Mouse (Mus musculus): ENCODE data around the gene Gm4133.
"Not testable (repeated sequence)": the region's sequence is repeated elsewhere in the genome, so short reads cannot be mapped to it uniquely, and the experiment has no call there.

The Gm4133 gene

DNA sequence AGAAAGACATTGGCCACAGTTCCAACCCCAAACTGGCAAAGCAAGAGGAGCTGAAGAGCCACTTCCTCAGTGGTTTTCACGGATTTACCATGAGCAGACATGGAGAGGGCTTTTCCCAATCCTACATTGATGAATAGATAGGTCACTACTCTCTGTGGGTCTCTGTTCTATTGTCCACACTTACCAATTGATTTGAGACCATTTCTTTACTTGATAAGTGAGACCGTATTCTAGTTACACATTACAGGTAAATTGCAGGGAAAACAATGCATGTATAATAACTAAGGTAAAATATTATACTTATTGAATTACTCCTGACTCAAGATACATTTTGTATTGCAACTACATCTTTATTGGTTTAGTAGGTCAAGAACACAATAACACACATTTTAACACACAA lies at the start of gene Gm4133:
Gene Gm4133, minus strand, starts transcription at position 101 of the 400 bp plus-strand sequence.
- not testable (repeated sequence) for DNase-seq (ENCODE audit: extremely low read depth, low read depth)

DNA sequence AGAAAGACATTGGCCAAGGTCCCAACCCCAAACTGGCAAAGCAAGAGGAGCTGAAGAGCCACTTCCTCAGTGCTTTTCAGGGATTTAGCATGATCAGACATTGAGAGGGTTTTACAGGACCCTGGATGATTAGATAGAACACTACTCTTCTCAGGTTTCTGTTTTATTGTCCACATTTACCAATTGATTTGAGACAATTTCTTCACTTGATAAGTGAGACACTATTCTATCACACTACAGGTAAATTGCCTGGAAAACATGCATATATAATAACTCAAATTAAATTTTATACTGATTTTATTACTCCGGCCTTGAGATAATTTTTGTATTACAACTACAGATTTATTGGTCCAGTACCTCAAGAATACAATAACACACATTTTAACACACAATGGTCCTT lies 41.4 kb upstream of the Gm4133 start, which contains the start of gene Gm5728:
Gene Gm5728, minus strand, starts transcription at position 101 of the 400 bp plus-strand sequence.
- not testable (repeated sequence) for DNase-seq (ENCODE audit: extremely low read depth, low read depth)

Measured in MEL-GATA-1-ER (cell line).